Mouse (Mus musculus) layer of hippocampus, adult 9-11 months (tissue): ENCODE results near the gene Slc47a1.
"Not testable (repeated sequence)": the region's sequence is repeated elsewhere in the genome, so short reads cannot be mapped to it uniquely, and the experiment has no call there.

Experiments used
- DNase-seq: peaks from one replicate; pipeline ENCODE4 v3.0.0; 2022

Slc47a1 gene

DNA sequence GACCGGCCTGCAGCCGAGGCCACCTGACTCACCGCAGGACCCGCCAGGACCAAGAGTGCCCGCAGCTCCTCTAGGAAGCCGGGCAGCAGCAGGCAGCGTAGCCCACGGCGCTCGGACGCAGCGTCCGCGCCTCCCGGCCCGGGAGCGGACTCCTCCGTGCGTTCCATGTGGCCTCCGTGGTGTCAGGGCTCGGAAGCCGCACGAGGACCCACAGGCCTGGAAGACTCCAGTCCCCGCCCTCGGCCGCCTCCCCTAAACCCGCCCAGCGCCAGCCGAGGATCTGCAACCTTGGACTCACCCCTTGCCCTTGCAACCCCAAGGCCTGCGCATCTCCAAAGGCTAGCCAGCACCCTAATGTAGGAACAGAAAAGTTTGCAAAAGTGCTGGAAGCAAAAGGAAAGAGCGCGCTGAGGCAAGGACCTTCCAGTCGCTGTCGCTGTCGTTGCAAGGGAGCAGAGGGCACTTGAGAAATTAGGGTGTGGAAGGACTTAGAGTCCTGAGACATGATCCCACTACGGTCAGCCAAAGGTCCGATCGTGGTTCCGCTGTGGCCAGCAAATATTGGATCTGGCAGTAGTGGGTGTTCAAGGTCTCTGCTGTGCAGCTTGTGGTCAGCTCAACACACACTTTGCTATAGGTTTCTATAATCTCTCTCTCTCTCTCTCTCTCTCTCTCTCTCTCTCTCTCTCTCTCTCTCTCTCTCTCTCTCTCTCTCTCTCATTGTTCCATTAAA lies at the start of gene Slc47a1:
Slc47a1 (minus strand) TSS at position 465 of the 733 bp plus-strand sequence.
- no peak for DNase-seq

DNA sequence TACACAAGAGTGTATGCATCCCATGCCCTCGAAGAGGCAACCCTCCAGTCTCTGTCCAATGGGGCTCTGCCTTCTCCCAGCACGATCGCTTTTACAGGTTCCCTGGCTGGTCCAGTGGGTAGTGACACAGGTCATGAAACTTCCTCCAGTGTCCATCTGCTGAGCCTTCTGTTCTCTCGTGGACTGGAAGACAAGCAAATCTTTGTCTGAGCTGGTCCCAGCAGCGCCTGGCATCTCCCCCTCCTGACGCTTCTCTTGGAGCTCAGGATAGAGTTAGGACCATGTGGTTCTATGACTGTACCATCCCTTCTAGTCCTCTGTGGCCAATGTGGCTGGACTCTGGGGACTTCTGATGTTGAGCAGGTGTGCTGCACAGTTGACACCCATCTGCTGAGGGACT lies 41.1 kb upstream of the Slc47a1 start:
- DNase-seq: no peak

DNA sequence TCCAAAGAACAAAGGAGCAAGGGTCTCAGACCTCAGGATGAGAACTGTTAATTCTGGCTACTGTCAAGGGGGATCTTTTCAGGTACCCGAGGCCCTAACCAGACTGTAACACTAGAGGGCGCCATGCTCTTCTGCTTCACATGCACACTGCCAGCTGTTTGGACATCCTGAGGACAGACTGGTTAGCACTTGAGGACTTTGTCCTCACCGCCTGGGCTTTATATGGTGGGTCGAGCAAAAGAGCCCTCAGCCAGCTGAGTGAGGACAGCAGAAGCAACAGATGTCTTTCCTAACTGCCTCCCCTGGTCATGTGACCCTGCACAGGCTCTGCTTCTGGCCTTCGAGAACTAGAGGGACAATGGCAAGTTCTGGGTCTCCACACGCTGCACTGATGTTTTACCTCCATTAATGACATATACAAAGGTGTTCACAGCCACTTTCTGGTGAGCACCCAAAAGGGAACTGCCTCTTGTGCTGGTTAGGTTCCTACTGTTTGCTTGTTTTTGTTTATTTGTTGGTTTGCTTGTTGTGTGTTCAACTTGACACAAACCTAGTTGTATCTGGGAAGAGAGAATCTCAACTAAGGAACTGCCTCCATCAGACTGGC lies 39.9 kb upstream of the Slc47a1 start:
- DNase-seq: peak; percentile 82

DNA sequence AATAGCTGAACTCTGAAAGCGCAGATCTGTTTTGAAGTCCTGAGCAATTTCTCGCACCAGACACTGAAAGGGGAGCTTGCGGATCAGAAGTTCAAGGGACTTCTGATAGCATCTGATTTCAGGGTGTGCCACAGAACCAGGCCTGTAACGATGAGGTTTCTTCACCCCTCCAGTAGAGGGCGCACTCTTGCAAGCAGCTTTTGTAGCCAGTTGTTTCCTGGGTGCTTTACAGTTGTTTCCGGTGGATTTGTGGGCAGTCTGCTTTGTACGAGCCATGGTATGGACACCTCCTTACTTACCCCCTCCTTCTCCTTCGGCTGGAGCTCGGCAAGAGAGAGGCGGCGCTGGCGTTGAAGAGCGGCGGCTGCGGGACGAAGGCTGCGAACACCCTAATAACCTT lies 38.4 kb upstream of the Slc47a1 start:
- DNase-seq: not testable (repeated sequence)

DNA sequence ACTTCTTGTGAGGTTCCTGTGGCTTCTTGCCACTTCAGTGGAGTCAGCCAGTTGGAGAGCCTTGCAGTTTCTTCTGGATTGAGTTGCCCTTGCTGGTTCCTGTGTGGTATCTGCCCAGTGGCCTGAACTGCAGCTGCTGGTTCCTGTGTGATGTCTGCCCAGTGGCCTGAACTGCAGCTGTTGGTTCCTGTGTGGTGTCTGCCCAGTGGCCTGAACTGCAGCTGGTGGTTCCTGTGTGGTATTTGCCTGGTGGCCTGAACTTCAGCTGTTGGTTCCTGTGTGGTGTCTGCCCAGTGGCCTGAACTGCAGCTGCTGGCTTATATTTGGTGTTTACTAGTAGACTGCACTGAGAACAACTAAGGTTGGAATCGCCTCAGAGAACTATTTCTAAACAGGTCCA lies 37.3 kb upstream of the Slc47a1 start:
- no peak for DNase-seq

DNA sequence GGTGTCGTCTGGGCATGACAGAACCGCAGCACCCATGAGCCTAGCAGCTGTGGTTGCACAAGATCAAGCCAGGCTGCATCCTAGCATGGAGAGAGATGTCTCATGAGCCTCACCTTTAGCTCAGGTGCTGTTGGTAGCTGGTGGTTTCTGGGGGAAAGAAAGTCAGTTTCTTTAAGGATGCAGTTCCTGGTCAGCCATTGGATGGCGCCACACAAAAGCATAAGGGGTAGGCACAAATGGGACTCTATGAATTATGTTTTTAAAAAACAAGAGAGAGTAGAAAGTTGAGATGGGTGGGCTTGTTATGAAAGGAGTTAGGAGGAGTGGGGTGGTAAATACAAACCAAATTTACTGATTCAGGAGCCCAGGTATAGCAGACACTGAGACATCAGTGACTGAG lies 36.4 kb upstream of the Slc47a1 start:
- DNase-seq: no peak

DNA sequence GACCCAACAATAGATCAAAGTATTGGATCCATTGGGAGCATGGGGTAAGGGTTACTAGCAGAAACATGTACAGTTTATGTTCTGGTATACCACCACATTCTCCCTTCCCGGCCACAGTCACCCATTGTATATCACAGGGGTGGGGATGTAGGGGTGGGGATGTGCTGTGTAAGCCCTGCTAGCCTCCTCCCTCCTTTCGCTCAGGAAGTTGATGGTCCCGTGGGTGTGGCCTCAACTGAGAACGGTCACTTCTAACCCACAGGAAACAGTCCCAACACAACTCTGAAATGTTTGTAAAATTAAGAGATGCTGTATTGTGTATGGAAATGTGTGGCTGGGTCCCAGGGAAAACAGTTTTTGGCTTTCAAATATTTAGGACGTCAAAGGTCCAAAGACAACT lies 35.3 kb upstream of the Slc47a1 start:
- DNase-seq: no peak

DNA sequence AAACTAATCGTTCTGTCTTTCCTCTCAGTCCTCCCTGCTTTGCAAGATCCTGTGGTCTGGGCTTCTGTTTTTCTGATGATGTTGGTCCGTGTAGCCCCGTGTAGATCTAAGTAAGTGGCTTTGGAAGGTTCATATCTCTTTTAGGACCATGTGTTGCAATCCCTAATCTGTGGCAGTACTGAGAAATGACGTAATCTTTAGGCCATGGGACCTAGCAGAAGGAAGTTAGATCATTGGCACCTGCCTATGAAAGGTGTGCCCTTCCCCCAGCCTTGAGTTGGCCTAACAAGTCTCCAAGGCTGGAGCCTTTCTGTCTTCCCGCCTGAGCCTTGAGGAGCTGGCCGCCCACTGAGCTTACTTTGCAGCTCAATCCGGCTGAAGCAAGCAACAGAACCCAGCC lies 33.7 kb upstream of the Slc47a1 start:
- DNase-seq: no peak

DNA sequence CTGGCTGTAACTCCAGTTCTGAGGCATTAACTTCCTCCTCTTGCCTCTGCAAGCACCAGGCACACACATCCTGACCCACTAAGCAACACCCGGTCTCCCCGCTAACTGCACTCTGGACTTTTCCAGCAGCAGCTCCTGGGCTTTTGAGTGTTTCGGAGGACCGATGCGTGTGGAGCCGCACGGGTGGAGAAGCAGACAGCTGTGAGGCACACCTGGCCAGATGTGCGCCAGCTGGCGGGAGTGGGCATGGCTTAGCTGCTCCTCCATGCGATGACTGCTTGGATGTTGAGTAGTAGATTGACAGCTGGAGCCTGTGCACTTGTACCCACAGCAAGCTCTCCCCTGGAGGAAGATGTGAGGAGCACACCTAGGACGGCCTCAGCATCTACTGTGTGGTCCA lies 33.1 kb upstream of the Slc47a1 start:
- DNase-seq: no peak

DNA sequence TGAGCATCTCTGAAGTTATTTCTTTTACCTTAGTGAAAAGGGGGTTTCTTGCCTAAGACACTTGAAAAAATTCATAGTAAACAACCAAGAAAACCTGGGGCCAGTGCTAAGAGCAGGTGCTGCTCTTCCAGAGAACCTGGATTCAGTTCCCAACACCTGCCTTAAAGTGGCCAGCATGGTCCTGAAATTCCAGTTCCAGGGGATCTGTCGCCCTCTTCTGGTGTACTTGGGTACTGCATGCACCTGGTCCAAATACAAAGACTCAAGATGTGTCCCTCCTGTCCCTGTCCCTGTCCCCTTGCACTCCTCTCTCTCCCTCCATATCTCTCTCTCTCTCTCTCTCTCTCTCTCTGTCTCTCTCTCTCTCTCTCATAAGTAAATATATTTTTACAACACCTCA lies 32.0 kb upstream of the Slc47a1 start:
- peak; percentile 64 for DNase-seq

DNA sequence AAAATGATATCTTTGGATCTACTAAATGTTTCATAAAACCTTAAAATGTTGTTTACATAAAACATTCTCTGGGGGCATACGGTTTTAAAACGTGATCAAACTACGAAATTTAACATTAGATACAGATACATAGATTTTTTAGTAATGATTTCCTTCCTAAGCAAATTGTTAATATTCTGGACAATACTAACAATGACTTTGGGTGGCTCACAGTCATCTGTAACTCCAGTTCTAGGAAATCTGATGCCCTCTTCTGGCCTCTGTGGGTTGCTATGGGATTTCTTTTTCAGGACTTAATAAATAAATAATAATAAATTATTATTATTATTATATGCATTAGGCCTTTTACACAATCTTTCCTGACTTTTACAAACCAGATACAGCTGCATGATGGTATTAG lies 30.9 kb upstream of the Slc47a1 start:
- no peak for DNase-seq

DNA sequence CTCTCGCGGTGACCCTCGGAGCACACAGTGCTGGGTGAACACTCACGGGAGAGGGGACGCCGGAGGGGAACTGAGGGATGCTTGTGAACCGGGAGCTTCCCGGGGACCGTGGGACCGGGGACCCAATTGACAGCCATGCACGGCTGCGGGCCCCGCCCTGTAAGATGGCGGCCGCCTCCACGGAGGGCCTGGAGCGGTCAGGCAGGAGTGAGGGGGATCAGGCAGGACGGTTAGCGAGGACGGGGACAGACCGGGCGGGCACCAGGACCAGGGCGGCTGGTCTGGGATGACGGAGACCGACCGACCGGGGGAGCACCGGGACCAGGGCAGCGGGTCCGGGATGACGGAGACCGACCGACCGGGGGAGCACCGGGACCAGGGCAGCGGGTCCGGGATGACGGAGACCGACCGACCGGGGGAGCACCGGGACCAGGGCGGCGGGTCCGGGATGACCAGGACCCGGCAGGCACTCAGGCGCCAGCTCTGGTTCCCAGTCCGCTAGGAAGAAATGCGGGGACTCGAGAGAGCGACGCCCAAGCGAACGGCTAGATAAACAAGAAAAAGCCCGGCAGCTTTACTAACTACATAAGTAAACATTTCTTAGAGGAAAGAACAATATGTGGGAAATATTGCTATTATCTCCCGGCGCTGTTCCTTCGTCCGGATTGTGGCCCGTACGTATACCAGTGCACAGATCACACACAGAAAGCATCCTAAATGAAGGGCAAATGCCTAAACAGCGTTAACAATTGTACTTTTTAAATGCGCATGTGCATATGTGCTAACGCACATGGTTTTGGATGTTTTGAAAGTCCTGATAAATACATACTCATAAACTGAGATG lies 30.3 kb upstream of the Slc47a1 start:
- peak; percentile 82 for DNase-seq

DNA sequence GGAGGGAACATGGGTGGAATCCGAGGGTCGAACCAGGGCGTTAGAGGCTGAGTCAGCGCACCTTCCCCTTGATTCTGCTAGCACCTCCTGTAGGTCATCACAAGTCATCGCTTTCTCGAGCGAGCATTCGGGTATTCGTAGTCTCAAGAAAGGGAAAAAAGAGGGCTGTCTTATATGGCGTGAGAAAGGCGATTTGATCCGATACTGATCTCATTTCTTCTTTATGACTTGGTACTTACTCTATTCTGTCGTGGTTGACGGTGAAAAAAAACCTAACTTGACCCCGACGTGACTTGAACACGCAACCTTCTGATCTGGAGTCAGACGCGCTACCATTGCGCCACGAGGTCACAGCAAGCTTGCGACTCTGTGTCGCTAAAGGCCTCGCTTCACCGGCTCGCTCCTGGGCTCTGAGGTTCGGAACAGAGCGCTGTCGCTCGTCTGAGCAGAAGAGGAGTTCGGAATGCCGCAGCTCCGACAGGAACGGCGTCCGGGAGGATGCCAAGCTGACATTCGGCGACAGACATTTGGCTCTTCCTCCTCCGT lies 29.6 kb upstream of the Slc47a1 start:
- peak; percentile 92 for DNase-seq

DNA sequence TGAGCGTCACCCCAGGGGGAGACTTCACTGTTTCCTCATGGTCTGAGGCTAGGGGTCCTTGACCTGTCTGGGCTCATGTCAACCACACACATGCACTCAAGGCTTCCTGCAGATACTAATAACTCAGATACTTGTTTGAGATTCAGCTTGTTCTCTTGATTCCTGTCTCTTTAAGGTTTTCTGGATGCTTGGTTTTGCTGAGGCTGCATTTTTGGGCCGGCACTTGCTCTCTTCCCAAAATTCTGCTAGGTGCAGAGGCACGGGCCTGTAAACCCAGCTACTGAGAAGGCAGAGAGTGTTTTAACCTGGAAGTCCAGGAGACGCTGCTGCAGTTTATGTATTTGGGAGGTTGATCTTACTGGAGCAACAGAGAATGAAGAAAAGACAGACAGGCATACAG lies 23.6 kb upstream of the Slc47a1 start:
- DNase-seq: no peak

DNA sequence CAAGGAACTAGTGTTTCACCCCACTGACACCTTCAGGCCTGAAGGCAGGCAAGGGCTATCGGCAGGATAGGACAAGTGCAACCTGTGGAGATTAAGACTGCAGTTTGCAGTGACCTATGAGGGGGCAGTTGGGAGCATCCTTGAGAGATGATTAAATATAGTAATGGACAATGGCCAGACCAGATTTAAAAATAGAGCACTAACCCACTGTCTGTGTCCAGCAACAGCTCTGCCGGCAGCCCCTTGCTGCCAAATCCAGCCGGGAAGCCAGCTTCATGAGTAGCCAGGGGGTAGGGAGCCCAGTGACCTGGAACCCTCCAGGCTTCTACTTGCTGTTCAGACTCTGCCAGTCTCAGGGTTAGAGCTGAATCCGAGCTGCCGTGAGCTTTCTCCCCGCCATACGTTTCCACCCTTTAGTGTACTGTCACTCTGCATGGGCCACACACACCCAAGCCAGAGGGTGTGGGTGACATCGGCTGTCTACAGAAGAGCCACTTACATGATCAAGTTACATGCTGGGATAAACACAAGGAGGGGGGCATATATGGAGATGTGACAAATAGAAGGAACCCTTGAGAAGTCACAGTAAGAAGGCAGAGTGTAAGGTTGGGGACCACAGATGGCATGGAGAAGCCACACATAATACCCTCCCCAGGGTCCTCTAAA lies 22.7 kb upstream of the Slc47a1 start:
- no peak for DNase-seq

DNA sequence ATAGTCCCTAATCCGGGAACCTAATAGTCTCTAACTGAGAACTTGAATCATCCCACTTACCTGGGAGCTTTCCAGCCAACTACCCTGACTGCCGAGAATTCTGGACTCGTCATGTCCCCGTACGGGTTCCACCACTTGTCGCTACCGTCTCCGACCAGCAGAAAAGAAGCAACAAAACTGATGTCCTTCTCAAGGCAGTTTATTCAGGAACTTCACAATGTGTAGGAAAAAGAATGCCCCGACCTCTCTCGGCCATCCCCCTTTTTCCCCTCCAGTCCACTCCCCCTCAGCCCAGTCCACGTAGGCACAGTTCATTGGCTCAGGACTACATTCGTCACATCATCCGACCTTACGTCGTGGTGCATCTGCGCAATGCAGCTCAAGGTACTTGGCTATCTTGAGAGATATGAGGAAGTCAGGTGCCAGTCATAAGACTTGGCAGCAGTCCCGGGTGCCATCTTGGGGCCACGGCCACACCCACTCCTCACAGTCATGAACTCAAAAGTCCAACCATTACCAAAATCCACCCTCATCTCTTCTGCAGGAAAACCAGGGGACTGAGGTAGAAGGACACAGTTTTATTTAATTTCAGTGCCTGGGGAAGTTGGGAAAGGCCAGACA lies 19.4 kb upstream of the Slc47a1 start:
- not testable (repeated sequence) for DNase-seq

DNA sequence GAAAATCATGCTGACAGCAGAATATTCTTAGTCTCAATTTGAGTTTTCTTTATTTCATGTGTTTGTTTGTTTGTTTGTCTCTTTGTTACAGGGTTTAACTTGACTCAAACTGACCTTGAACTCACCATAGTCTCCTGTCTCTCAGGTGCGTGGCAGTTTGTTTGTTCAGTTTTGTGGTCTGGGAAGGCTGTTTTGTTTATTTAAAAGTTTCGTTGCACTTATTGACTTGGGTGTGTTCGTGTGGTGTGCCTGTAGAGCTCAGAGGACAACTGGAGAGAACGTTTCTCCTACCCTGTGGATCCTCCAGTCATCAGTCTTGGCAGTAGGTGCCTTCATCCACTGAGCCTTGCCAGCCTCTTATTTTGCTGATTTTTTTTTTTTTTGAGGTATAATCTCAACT lies 10.8 kb upstream of the Slc47a1 start:
- no peak for DNase-seq

DNA sequence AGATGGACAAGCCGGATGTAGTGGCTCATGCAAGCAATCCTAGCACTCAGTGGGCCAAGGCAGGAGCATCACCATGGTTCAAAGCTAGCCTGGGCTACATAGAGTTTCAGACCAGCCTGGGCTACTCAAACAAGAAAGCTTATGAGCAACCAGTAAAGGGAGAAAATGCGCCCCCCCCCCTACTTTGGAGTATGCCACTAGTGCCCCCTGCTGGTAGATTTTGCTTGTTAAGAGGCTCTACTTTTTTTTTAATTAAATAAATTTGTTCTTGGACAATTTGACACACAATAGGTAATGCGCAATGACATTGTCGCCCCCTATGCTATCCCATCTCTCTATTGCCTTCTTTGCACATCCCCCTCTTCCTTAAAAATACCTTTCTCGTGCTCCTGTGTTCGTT lies 9.9 kb upstream of the Slc47a1 start:
- DNase-seq: no peak

DNA sequence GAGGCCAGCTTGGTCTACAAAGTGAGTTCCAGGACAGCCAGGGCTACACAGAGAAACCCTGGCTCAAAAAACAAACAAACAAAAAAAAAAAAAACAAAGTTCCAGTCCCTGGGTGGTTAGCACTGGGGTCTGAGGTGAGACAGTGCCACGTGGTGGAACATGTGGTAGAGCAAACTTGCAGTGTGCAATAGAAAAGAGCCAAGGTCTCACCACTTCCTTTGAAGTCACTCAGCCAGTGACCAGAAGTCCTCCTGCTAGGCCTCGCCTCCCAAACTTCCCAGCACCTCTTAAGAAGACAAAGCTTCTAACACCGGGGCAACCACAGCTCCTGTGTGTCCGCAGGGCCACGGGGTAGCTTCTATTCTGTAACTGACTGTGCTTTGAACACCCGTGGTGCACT lies 9.1 kb upstream of the Slc47a1 start:
- DNase-seq: no peak

DNA sequence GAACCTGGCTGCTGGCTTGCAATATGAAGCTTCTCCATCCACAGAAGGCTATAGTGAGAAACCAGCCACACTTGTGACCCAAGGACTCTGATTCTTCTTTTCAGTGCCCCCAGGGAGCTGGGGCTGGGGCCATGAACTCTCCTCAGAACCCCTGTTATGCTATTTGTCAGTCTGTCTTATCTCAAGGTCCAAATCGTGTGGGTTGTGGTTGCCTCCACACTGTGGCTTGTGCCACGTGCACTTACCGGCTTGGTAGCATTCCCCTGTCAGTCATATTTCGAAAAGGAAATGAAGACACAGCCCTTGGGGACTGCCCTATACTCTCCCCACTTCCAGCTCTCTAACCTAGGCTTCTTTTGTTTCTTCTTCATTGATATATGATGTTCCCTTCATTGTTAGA lies 7.6 kb upstream of the Slc47a1 start:
- DNase-seq: no peak

DNA sequence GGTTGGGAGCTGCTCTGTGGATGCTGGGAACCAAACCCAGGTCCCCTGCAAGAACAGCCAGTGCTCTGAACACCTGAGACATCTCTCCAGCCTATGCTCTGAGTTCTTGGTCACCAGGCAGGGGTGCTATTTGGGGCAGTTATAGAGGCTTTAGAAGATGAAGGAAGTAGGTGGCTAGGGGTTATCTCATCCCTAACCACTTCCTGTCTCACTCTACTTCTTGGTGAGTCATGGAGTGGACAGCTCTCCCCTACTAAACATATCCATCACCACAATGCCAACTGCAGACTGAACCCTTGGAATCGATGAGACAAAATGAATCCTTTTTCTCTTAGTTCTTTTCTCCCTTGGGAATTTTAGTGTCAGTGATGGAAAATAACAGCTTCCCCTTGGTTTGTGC lies 3.1 kb upstream of the Slc47a1 start:
- DNase-seq: no peak

DNA sequence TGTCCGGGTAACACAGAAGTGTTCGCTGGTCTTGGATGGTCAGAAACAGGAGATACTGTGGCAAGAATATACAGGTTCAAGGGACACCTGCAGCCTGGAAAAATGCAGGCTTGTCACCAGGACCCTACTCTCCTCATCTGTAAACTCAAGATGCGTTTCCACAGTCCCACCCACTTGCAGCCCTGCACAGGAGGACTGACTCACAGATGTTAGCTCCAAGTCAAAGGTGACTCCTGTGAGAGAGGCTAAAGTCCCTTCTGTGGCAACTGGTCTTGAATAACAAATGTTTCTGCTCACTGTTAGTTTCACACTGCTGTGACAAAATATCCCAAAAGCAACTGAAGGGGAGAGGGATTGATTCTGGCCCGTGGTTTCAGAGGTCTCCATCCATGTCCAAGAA lies 506 bp upstream of the Slc47a1 start:
- DNase-seq: no peak

DNA sequence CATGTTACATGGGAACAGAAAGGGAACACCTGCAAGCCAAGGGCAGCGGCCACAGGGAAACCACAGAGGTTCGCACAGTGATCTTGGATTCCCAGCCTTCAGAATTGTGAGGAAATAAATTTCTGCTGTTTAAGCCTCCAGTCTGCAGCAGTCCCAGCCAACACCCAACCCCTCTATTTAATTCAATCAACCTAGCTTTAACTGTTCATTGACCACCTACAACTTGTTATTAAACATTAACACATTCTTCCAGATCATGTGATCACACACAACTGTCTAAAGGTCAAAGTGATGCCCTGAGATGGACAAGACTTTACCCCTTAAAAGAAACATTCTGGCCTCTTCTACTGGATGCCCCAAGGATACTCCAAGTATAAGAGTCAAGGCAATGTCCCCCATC lies 9.5 kb downstream of the Slc47a1 start:
- no peak for DNase-seq
